Mouse (Mus musculus) urinary bladder, postnatal 4 days (tissue): Measurements from ENCODE around the gene Tango6.
"Not testable (repeated sequence)": the region's sequence is repeated elsewhere in the genome, so short reads cannot be mapped to it uniquely, and the experiment has no call there.

ENCODE experiments used
- DNase-seq, 2 experiments: peaks; one replicate each; pipeline ENCODE4 v3.0.0; 2021 to 2022; ENCODE audit warnings: low spot score in 2 of 2

The Tango6 gene

GRCm38 (mm10) chr8:106872454-106873034 is 189.7 kb downstream of the Tango6 start:
- DNase-seq, result no peak

- DNase-seq, result no peak
These were observed 197.3 kb downstream of the Tango6 start for GRCm38 (mm10) chr8:106880121-106880707.

- DNase-seq, result not testable (repeated sequence)
These were observed 201.2 kb downstream of the Tango6 start for GRCm38 (mm10) chr8:106884094-106884493.

GRCm38 (mm10) chr8:106884826-106885400 is 202.0 kb downstream of the Tango6 start:
- not testable (repeated sequence) for DNase-seq

- peak; percentile 43 to 78 for DNase-seq
These were observed 204.7 kb downstream of the Tango6 start for GRCm38 (mm10) chr8:106887336-106888189.

GRCm38 (mm10) chr8:106888803-106889202 is 205.9 kb downstream of the Tango6 start:
- no peak for DNase-seq

- no peak for DNase-seq
These were observed 209.4 kb downstream of the Tango6 start for GRCm38 (mm10) chr8:106892210-106892805.

GRCm38 (mm10) chr8:106892806-106893451 is 210.1 kb downstream of the Tango6 start:
- DNase-seq, result no peak

GRCm38 (mm10) chr8:106893481-106894156 is 210.8 kb downstream of the Tango6 start, which contains the start of gene Utp4:
TSS of gene Utp4 (plus strand) at chr8:106893636.
- peak; percentile 85 to 87 for DNase-seq

GRCm38 (mm10) chr8:106899473-106899872 is 216.6 kb downstream of the Tango6 start:
- DNase-seq, result no peak
